Mouse (Mus musculus) brain, embryonic 14.5 days (tissue): ENCODE results near the gene Cd47.

Source experiments
- CTCF ChIP-seq: fragments of 200-500 bp; IDR thresholded peaks from 2 replicates; pipeline ENCODE4 v1.5.1; 2012; ENCODE audit warnings: inconsistent platforms, mild to moderate bottlenecking, moderate library complexity, borderline replicate concordance; ENCODE audit not compliant: insufficient read depth, insufficient read length; ENCODE audit errors: extremely low read depth
- POLR2A ChIP-seq: fragments of 200-500 bp; IDR thresholded peaks from 2 replicates; pipeline ENCODE4 v1.6.1; 2012; ENCODE audit warnings: mild to moderate bottlenecking, inconsistent platforms, borderline replicate concordance; ENCODE audit not compliant: poor library complexity, insufficient read depth, insufficient read length, severe bottlenecking; ENCODE audit errors: extremely low read depth

DNA sequence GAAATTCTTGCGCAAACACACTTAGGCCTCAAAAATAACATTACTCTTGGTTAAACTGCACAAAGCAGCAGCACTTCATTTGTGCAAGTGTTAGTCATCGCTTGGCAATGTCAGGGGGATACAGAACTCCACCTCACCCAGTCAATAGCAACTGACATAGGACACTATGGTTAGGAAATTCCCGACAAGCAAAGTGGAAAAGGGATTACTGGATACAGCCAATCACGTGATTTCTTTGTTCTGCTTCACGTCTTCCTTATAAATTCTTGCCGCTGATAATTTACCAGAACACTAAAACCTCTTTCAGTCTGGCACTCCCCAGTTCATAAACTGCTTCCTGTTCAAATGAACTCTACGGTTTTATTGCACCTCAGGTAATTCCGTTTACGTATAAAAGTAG is 123.4 kb downstream of the Cd47 start:
- no peak for TF ChIP-seq CTCF
- TF ChIP-seq POLR2A: no peak
